In genomic region chr7:48762289-48762688, GRCm38 (mm10) we compare ENCODE assay signal across 14 mouse cellular contexts.
"Had no signal": no experiment of that assay in that cellular context is flagged by ENCODE, and none has a peak within 500 bp of the region (broad histone marks: within the 10 kb centered on the region; RNA-seq: fewer than 3 reads in every experiment).

No protein-coding gene starts in this region.

- H3K4me1 ChIP-seq: limb, embryonic 13.5 days; liver, embryonic 13.5 days had no signal

- H3K9ac ChIP-seq: limb, embryonic 13.5 days; liver, embryonic 13.5 days had no signal

- DNase-seq: kidney, adult 18-20 months; kidney, postnatal 25 days; left cerebral cortex, postnatal 4 days; liver; liver, embryonic 13.5 days; lung, adult 2 months; lung, postnatal 14 days; lung, postnatal 4 days; midbrain, embryonic 14.5 days; right cerebral cortex, postnatal 4 days; thymus, postnatal 25 days had no signal

- H3K9me3 ChIP-seq: limb, embryonic 13.5 days; liver, embryonic 13.5 days had no signal

- H3K27me3 ChIP-seq: limb, embryonic 13.5 days; liver, embryonic 13.5 days had no signal

- H3K4me2 ChIP-seq: limb, embryonic 13.5 days; liver, embryonic 13.5 days; midbrain, embryonic 11.5 days had no signal

- H3K36me3 ChIP-seq: limb, embryonic 13.5 days; liver, embryonic 13.5 days had no signal

- H3K27ac ChIP-seq: kidney, postnatal 0 days; limb, embryonic 13.5 days; liver, embryonic 13.5 days had no signal

- H3K4me3 ChIP-seq: limb, embryonic 13.5 days; liver, embryonic 13.5 days had no signal
